Mouse (Mus musculus) megakaryocyte, embryonic 14.5 days (primary cell): Measurements from ENCODE around the gene Mknk1.

Experiments
- FLI1 ChIP-seq: IDR thresholded peaks from 2 replicates; pipeline ENCODE4 v1.6.1; 2012; ENCODE audit warnings: low read length, inconsistent platforms, mixed read lengths
- GATA1 ChIP-seq: IDR thresholded peaks from 3 replicates; pipeline ENCODE4 v1.6.1; 2012; ENCODE audit warnings: mixed read lengths, low read length, inconsistent platforms, borderline replicate concordance

GRCm38 (mm10) chr4:115828572-115828902 lies 10.5 kb upstream of the Mknk1 start:
- TF ChIP-seq GATA1 (no peak), FLI1 (no peak)
